Mouse (Mus musculus) lung, postnatal 14 days (tissue): ENCODE measurements around the gene Pdx1.
A peak's percentile ranks its signal among the peaks of the same experiment; 100 is the strongest.

ENCODE experiments used
- DNase-seq: peaks from one replicate; pipeline ENCODE4 v3.0.0; 2021

Pdx1 gene

GRCm38 (mm10) chr5:147284365-147284764, 14.6 kb downstream of the Pdx1 start:
- no peak for DNase-seq

GRCm38 (mm10) chr5:147291764-147292505, 22.2 kb downstream of the Pdx1 start:
- DNase-seq = no peak

GRCm38 (mm10) chr5:147292506-147293120, 22.9 kb downstream of the Pdx1 start:
- no peak for DNase-seq

GRCm38 (mm10) chr5:147293127-147293910, 23.6 kb downstream of the Pdx1 start:
- DNase-seq = peak; percentile 69

GRCm38 (mm10) chr5:147294121-147294520, 24.4 kb downstream of the Pdx1 start:
- no peak for DNase-seq

GRCm38 (mm10) chr5:147297249-147297648, 27.5 kb downstream of the Pdx1 start:
- DNase-seq = no peak

GRCm38 (mm10) chr5:147299255-147300000, 29.7 kb downstream of the Pdx1 start:
- DNase-seq = peak; percentile 40

GRCm38 (mm10) chr5:147300001-147300363, 30.2 kb downstream of the Pdx1 start:
- DNase-seq = no peak

GRCm38 (mm10) chr5:147300917-147301780, 31.4 kb downstream of the Pdx1 start:
- no peak for DNase-seq

- DNase-seq = no peak
Observed at GRCm38 (mm10) chr5:147301781-147302070, 32.0 kb downstream of the Pdx1 start.

- DNase-seq = no peak
Observed at GRCm38 (mm10) chr5:147302141-147302540, 32.4 kb downstream of the Pdx1 start.

GRCm38 (mm10) chr5:147302746-147303400, 33.1 kb downstream of the Pdx1 start:
- no peak for DNase-seq

- no peak for DNase-seq
Observed at GRCm38 (mm10) chr5:147304276-147305155, 34.8 kb downstream of the Pdx1 start.

GRCm38 (mm10) chr5:147305166-147305565, 35.4 kb downstream of the Pdx1 start:
- no peak for DNase-seq

- DNase-seq = no peak
Observed at GRCm38 (mm10) chr5:147305856-147306637, 36.3 kb downstream of the Pdx1 start.

- no peak for DNase-seq
Observed at GRCm38 (mm10) chr5:147306638-147307397, 37.1 kb downstream of the Pdx1 start, which contains the start of gene Cdx2. Cdx2 (minus strand) TSS chr5:147307270.

- no peak for DNase-seq
Observed at GRCm38 (mm10) chr5:147307398-147307785, 37.6 kb downstream of the Pdx1 start.

- no peak for DNase-seq
Observed at GRCm38 (mm10) chr5:147308451-147308850, 38.7 kb downstream of the Pdx1 start.

GRCm38 (mm10) chr5:147309786-147310185, 40.0 kb downstream of the Pdx1 start:
- DNase-seq = no peak
